In the genomic region with DNA sequence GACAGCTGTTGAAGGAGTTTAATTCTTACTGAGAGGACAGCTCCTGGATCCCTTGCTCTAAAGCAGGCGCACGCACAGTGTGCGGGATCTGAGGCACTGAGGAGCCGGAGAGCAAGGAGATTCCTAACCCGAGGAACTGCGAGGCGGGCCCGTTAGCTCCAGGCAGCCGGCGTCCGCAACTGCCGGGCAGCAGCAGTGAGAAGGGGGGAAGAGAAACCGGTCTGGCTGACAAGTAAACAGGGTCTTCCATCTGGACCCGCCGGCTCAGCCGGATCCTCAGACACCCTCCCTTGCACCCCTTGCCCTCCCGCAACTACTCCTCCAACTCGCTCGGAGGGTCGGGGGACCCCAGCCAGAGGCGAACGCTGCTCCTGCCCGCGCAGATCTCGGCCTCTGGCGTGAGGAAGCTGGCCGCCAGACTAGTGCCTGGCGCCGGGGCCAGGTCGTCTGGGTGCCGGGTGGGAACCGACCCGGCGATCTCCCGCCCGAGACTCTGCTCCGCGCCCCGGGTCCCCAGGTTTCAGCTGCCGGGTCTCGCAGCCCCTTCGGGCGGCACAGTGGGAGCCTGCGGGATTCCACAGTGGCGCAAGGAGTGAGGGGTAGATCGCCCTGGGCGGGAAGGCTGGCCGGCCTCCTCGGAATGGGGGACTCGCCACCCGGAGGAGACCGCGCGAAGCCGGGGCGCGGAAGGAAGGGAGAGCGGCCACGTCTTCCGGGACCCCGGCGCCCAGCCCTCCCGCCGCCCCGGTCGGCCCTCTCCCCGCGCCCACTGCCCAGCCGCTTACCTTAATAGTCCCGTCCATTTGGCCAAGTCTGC, we compare ENCODE assay signal across 8 mouse cellular contexts. TPM values are rescaled to one million over a fixed set of nuclear protein-coding genes. Genes with fewer than 3 reads are reported as not detected.
DNase-seq lines count a peak whose midpoint lies in the region; ATAC-seq and TF ChIP-seq lines count a peak whose summit lies in the region.

No protein-coding gene starts in this region.

- TF ChIP-seq CTCF in E14TG2a.4 (conservative IDR thresholded peaks at IDR 0.05; ENCODE audit: low read length), result no peak

- WGBS in embryonic facial prominence, embryonic 13.5 days, result under 1% methylated on average over 56 of the region's 70 CpGs
- under 1% methylated on average over 54 of the region's 70 CpGs for WGBS in liver, embryonic 12.5 days (ENCODE audit: insufficient replicate concordance)
- 0% methylated on average over 56 of the region's 70 CpGs for WGBS in neural tube, embryonic 11.5 days

- peak; percentile 47 for DNase-seq in CD4-positive helper T cell, adult 2 months (ENCODE audit: low read depth, low spot score)
- DNase-seq in heart, postnatal 4 days, result peak; percentile 55
- DNase-seq in neural tube, embryonic 11.5 days (ENCODE audit: low spot score), result peak; percentile 69
- no peak for DNase-seq in right cerebral cortex, postnatal 14 days
- DNase-seq in left cerebral cortex, adult 11 months (ENCODE audit: low spot score), result no peak

- peak overlapping the region; percentile 87 for H3K4me2 ChIP-seq in embryonic facial prominence, embryonic 13.5 days
- H3K4me2 ChIP-seq in liver, embryonic 12.5 days, result peak overlapping the region; percentile 87
- peak overlapping the region; percentile 90 for H3K4me2 ChIP-seq in neural tube, embryonic 11.5 days (ENCODE audit: low read depth)

- H3K9ac ChIP-seq in embryonic facial prominence, embryonic 13.5 days, result peak overlapping the region; percentile 97
- H3K9ac ChIP-seq in liver, embryonic 12.5 days, result peak overlapping the region; percentile 72
- peak overlapping the region; percentile 84 for H3K9ac ChIP-seq in neural tube, embryonic 11.5 days (ENCODE audit: low read length)

- H3K36me3 ChIP-seq in E14TG2a.4 (ENCODE audit: insufficient read depth, low read length), result no peaks in the 10 kb centered on the region
- H3K36me3 ChIP-seq in embryonic facial prominence, embryonic 13.5 days, result no peaks in the 10 kb centered on the region
- no peaks in the 10 kb centered on the region for H3K36me3 ChIP-seq in liver, embryonic 12.5 days
- no peaks in the 10 kb centered on the region for H3K36me3 ChIP-seq in neural tube, embryonic 11.5 days (ENCODE audit: control insufficient read depth, insufficient read depth, low read length)

- 0 out of 2 replicates have a peak, but pooled peaks have one; percentile 3 for ATAC-seq in embryonic facial prominence, embryonic 13.5 days (ENCODE audit: insufficient number of reproducible peaks, insufficient read depth, low FRiP score, low TSS enrichment, low read depth)
- 0 out of 2 replicates have a peak, but pooled peaks have one; percentile 5 for ATAC-seq in liver, embryonic 12.5 days
- peak; percentile 35; the same call in 1 of the 2 replicates for ATAC-seq in neural tube, embryonic 11.5 days (ENCODE audit: insufficient read depth, low FRiP score, low TSS enrichment)

- peaks cover 84% of the 10 kb centered on the region for H3K27me3 ChIP-seq in E14TG2a.4 (ENCODE audit: insufficient read depth, low read length)
- H3K27me3 ChIP-seq in embryonic facial prominence, embryonic 13.5 days, result peaks cover 24% of the 10 kb centered on the region
- H3K27me3 ChIP-seq in liver, embryonic 12.5 days (replicated peaks), result peaks cover 75% of the 10 kb centered on the region
- peaks cover 43% of the 10 kb centered on the region for H3K27me3 ChIP-seq in neural tube, embryonic 11.5 days (ENCODE audit: control insufficient read depth, insufficient read depth, low read length)

- H3K9me3 ChIP-seq in E14TG2a.4 (ENCODE audit: low read length), result no peaks in the 10 kb centered on the region
- no peaks in the 10 kb centered on the region for H3K9me3 ChIP-seq in embryonic facial prominence, embryonic 13.5 days
- H3K9me3 ChIP-seq in liver, embryonic 12.5 days (replicated peaks), result no peaks in the 10 kb centered on the region
- H3K9me3 ChIP-seq in neural tube, embryonic 11.5 days (ENCODE audit: control insufficient read depth, low read length), result no peaks in the 10 kb centered on the region

- peak overlapping the region; percentile 78 for H3K4me3 ChIP-seq in E14TG2a.4 (replicated peaks; ENCODE audit: low read length)
- peak overlapping the region; percentile 79 for H3K4me3 ChIP-seq in embryonic facial prominence, embryonic 13.5 days
- H3K4me3 ChIP-seq in liver, embryonic 12.5 days, result peak overlapping the region; percentile 66
- H3K4me3 ChIP-seq in neural tube, embryonic 11.5 days (ENCODE audit: low read depth, low read length), result peak overlapping the region; percentile 65

- peak overlapping the region; percentile 90 for H3K27ac ChIP-seq in embryonic facial prominence, embryonic 13.5 days
- peak overlapping the region; percentile 81 for H3K27ac ChIP-seq in liver, embryonic 12.5 days
- H3K27ac ChIP-seq in neural tube, embryonic 11.5 days (ENCODE audit: low read depth, low read length), result peak overlapping the region; percentile 76

- H3K4me1 ChIP-seq in E14TG2a.4 (replicated peaks; ENCODE audit: low read depth, low read length), result peaks cover 49% of the 10 kb centered on the region
- peaks cover 61% of the 10 kb centered on the region for H3K4me1 ChIP-seq in embryonic facial prominence, embryonic 13.5 days
- peaks cover 58% of the 10 kb centered on the region for H3K4me1 ChIP-seq in liver, embryonic 12.5 days
- peaks cover 18% of the 10 kb centered on the region for H3K4me1 ChIP-seq in neural tube, embryonic 11.5 days (ENCODE audit: control insufficient read depth, insufficient read depth, low read length)

RNA-seq across cellular contexts. Expression of gene Fli1, which starts 2.0 kb away (rescaled TPM):
- 24.1 and 26.7 TPM in 2 replicates for polyA plus RNA-seq in embryonic facial prominence, embryonic 13.5 days (2015; fragmentation: Nextera tagmentation; extraction: Ambion mirVana)
- total RNA-seq in heart, postnatal 4 days (2021), result 10 to 100 TPM; 38.9 to 41.1 TPM
- 15.3 and 16.2 TPM in 2 replicates for polyA plus RNA-seq in liver, embryonic 12.5 days (2016; fragmentation: Nextera tagmentation; extraction: Ambion mirVana)
- polyA plus RNA-seq in neural tube, embryonic 11.5 days (2014; fragmentation: Nextera tagmentation; extraction: Ambion mirVana), result 22.8 and 24.4 TPM in 2 replicates

Comparison
In these comparisons a context has a peak if more than half of its experiments do, and no peak if none do; other contexts are left out.
1. DNase-seq: peak in CD4-positive helper T cell, adult 2 months (single experiment), heart, postnatal 4 days (single experiment) and neural tube, embryonic 11.5 days (single experiment); none in right cerebral cortex, postnatal 14 days (single experiment) and left cerebral cortex, adult 11 months (single experiment).
2. Peak in every context shown above with its lines, with median percentiles within 50 percentile points of each other: H3K4me3 ChIP-seq, ATAC-seq, H3K27ac ChIP-seq, H3K4me2 ChIP-seq and H3K9ac ChIP-seq.